Mouse (Mus musculus) G1E (cell line): Measurements from ENCODE around the gene Nfkb1. TPM values are rescaled to one million over a fixed set of nuclear protein-coding genes. Genes with fewer than 3 reads are reported as not detected.

Experiments used
- ATAC-seq: 2 replicates; pipeline ENCODE4 v1.8.0; 2016; ENCODE audit warnings: mild to moderate bottlenecking; ENCODE audit not compliant: insufficient number of reproducible peaks, poor library complexity, low FRiP score, severe bottlenecking; ENCODE audit errors: extremely low read depth
- DNase-seq: peaks from one replicate; pipeline ENCODE4 v3.0.0; 2012; ENCODE audit warnings: low spot score
- H3K27me3 ChIP-seq: 2 replicates; pipeline ENCODE4 v1.6.1; 2012; ENCODE audit warnings: mild to moderate bottlenecking, low read length, inconsistent platforms; ENCODE audit not compliant: insufficient read depth
- H3K36me3 ChIP-seq: replicated peaks from 2 replicates; pipeline ENCODE3; 2012; ENCODE audit warnings: mild to moderate bottlenecking, inconsistent platforms
- H3K4me1 ChIP-seq: 2 replicates; pipeline ENCODE4 v1.6.1; 2012; ENCODE audit warnings: low read depth, low read length, inconsistent platforms, mixed read lengths; ENCODE audit not compliant: insufficient read depth
- H3K4me3 ChIP-seq: 2 replicates; pipeline ENCODE4 v1.5.1; 2012; ENCODE audit warnings: low read depth, mild to moderate bottlenecking, inconsistent platforms, low read length, moderate library complexity, mixed read lengths
- H3K9me3 ChIP-seq: replicated peaks from 2 replicates; pipeline ENCODE4 v1.6.1; 2012; ENCODE audit warnings: inconsistent platforms
- CTCF ChIP-seq: IDR thresholded peaks from 2 replicates; pipeline ENCODE4 v1.5.1; 2012; ENCODE audit warnings: low read depth, low read length, inconsistent platforms, mixed read lengths
- GATA1 ChIP-seq: IDR thresholded peaks from 2 replicates; pipeline ENCODE4 v1.6.1; 2012; ENCODE audit warnings: borderline replicate concordance, low read length, inconsistent platforms, mixed read lengths
- GATA2 ChIP-seq: IDR thresholded peaks from 2 replicates; pipeline ENCODE4 v1.6.1; 2012; ENCODE audit warnings: low read depth, low read length, inconsistent platforms, borderline replicate concordance
- POLR2AphosphoS5 ChIP-seq: IDR thresholded peaks from 2 replicates; pipeline ENCODE4 v1.6.1; 2012; ENCODE audit warnings: low read depth, low read length, inconsistent platforms; ENCODE audit not compliant: insufficient replicate concordance
- TAL1 ChIP-seq: conservative IDR thresholded peaks from 2 replicates; pipeline ENCODE4 v1.6.1; 2012; ENCODE audit warnings: low read depth, low read length, inconsistent platforms, mixed read lengths
- polyA plus RNA-seq: library from polyadenylated mRNA; stranded (reverse); fragments of >175 nt; gene quantifications from 2 replicates; pipeline ENCODE4 v1.2.3, GENCODE M21; 2012
- total RNA-seq, 2 experiments: library from RNA; stranded (forward) in 1 of 2; stranded (reverse) in 1 of 2; fragments of 200-1000 nt in 1 of 2; fragments of >200 nt in 1 of 2; fragmentation: Nextera tagmentation in 1 of 2; gene quantifications; 2 replicates each; pipeline ENCODE4 v1.2.3; 2014 to 2017

Nfkb1 gene
- total and polyA plus RNA-seq, 3 experiments = 3.5 to 11.0 (median 3.8) TPM

DNA sequence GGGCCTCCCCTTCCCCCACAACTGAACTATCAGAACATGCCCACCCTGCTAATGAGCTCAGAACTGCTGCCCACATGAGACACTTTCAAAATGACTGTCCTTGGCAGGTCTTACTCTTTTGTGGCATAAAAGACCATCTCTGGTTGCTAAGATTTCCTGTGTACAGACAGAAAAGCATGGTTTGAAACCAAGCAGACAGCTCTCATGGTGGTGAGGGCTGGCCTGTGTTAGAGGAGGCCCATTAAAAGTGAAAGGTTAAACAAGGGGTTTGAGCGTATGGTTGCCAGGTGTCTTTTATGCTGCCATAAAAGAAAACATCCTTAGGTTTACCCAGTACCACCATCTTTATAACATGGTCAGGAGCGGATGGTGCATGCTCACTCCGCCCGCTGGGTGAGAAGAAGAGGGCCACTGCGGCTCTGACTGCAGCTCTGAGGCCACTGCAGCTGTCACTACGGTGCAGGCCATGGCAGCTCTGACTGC, 25.5 kb downstream of the Nfkb1 start:
- TF ChIP-seq GATA2 (no peak), TAL1 (no peak), POLR2AphosphoS5 (no peak), GATA1 (no peak), CTCF (no peak)
- Histone ChIP-seq H3K4me3 (no peak overlapping the region), H3K9me3 (no peaks in the 10 kb centered on the region; the same call in 1 of the 2 replicates), H3K4me1 (peaks cover 37% of the 10 kb centered on the region), H3K27me3 (no peaks in the 10 kb centered on the region), H3K36me3 (peaks cover 7% of the 10 kb centered on the region)
- DNase-seq (no peak), ATAC-seq (no peak)

DNA sequence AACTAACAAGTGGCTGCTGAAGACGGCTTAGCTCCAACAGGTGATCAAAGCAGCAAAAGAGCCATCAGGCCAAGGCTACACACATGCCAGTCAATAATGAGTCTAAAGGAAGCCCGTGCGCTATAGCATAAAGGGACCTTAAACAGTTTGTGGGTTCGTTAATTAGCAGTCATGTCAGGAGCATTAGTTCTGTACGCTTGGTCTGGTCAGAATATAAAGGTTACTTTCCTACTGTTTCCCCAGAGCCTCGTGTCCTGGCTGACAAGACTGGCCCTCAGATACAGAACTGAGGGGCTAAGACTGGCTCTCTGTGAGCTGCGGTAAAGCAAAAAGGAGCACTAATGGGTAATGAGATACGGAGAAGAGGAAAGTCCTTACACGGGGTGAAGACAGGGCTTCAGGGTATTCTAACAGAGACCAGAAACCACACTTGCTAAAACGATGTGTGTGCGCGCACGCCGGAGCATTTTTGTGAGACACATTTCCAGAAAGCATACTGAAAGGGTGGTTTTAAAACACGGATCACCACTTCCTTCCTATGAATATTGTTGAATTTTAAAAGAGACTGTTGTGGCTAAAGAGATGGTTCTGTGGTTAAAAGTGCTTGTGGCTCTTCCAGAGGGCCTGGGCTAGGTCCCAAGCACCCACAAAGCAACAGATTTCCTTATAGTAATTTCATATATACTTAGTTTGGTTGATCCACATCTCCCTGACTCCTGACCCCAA, 29.0 kb downstream of the Nfkb1 start:
- DNase-seq = no peak
- TF ChIP-seq POLR2AphosphoS5 (no peak), GATA1 (no peak)
- H3K27me3 ChIP-seq = no peaks in the 10 kb centered on the region
- H3K4me3 ChIP-seq = no peak overlapping the region
- ATAC-seq = no peak
- H3K9me3 ChIP-seq = no peaks in the 10 kb centered on the region
- H3K4me1 ChIP-seq = peaks cover 45% of the 10 kb centered on the region
- H3K36me3 ChIP-seq = peaks cover 6% of the 10 kb centered on the region

DNA sequence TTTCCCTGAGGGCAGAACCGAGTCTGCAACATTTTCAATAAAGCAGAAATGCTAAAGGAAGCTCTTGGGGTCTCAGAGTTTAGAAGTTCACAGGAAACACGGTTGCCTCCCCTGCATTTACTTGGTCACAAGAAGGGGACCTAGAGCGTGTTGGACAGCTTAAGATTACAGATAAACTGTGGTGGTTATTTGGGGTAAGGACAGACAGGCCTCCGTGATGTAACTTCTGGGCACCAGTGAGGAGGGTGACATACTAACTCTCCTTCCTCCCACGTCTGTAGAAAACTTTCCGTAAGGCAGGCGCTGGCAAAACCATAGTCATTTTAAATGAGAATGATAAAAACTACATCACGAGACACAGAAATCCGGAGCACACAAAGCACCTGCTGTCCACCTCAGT, 29.6 kb downstream of the Nfkb1 start:
- ATAC-seq = no peak
- peaks cover 6% of the 10 kb centered on the region for H3K36me3 ChIP-seq
- H3K9me3 ChIP-seq = no peaks in the 10 kb centered on the region
- no peak for DNase-seq
- TF ChIP-seq GATA2 (no peak), POLR2AphosphoS5 (no peak), GATA1 (no peak), CTCF (no peak), TAL1 (no peak)
- peaks cover 47% of the 10 kb centered on the region for H3K4me1 ChIP-seq
- no peaks in the 10 kb centered on the region for H3K27me3 ChIP-seq
- no peak overlapping the region for H3K4me3 ChIP-seq

DNA sequence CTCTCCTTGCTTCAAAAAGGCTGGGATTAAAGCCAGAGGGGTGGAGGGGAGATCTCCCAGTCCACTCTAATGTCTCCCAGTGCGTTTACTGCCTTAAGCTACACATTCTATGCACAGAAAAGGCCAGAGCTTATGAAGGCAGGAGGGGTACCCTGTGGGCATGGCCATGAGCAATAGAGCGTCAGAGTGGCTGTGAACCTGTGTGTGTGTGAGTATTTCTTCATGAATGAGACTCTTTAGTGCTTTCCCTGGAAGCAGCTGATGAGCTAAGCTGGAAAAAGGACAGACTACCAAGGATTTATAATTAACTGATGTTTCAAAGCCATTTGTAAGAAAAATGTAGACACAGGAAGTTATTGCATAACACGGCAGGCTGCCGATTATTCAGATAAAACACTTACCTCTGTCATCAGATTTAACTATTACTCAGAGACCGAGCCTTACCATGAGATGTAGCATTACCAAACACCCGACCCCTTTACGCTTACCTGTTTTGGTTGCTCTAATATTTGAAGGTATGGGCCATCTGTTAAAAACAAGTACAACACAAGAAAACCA, 32.7 kb downstream of the Nfkb1 start:
- H3K36me3 ChIP-seq = peaks cover 4% of the 10 kb centered on the region
- DNase-seq (no peak), ATAC-seq (no peak)
- H3K27me3 ChIP-seq = no peaks in the 10 kb centered on the region
- no peak for TF ChIP-seq CTCF
- TF ChIP-seq TAL1 = no peak
- TF ChIP-seq POLR2AphosphoS5 = no peak
- no peak for TF ChIP-seq GATA2
- peaks cover 54% of the 10 kb centered on the region for H3K4me1 ChIP-seq
- no peak overlapping the region for H3K4me3 ChIP-seq
- no peaks in the 10 kb centered on the region for H3K9me3 ChIP-seq

DNA sequence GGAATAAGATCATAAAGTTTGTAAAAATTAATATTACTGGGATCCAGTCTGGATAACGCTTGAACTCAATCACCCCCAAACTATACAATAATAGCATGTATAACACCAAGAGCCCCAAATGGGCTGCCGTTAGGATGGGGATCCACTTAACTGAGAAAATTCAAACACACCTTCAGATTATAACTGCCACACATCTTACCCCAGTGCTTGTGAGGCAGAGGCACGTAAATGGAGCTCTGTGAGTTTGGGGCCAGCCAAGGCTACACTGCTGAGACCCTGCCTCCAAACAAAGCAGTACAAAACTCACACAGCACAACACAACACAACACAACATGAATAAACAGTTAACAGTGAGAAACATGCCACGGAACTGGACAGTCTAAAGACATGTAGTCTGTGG, 35.2 kb downstream of the Nfkb1 start:
- ATAC-seq (no peak), DNase-seq (no peak)
- H3K4me1 ChIP-seq = peaks cover 57% of the 10 kb centered on the region
- no peak for TF ChIP-seq POLR2AphosphoS5
- TF ChIP-seq GATA2 = no peak
- no peak for TF ChIP-seq GATA1
- TF ChIP-seq TAL1 = no peak
- no peak for TF ChIP-seq CTCF
- H3K4me3 ChIP-seq = no peak overlapping the region
- H3K36me3 ChIP-seq = peaks cover 2% of the 10 kb centered on the region
- no peaks in the 10 kb centered on the region for H3K9me3 ChIP-seq
- H3K27me3 ChIP-seq = no peaks in the 10 kb centered on the region

DNA sequence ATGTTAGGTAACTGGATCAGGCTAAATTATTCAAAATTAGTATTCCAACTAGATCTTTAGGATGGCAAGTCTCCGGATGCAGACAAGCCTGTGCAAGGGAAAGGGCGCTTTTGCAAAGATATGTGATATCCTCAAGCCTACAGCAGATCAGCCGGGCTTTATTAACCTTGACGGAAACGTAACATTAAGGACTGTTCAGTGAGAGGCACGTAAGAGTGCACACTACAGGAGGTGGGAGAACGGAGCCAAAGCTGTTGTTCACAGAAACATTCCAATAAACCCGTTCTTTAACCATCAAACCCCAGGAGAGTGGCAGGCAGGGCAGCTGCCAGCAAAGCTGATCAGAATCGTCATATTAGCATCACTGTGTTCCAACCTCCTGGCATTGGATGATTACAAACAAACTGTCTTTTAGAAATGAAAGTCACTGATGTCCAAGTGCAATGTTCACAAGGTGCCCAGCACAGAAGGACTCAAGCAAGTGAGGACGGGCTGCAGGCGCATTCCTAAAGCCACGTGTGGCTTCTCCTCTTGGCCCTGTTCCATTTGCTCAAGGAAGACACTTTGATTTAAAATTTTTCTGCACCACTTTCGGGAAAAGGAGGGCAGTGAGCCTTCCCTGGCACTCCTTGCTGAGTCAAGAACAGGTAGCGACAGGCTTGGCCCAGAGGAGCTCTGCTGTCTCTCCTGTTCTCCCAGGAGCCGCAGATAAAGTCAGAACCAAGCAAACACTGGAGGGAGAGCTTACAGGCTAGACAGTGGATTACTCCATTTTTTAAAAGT, 40.4 kb downstream of the Nfkb1 start:
- H3K4me3 ChIP-seq = no peak overlapping the region
- H3K36me3 ChIP-seq = peaks cover 5% of the 10 kb centered on the region
- TF ChIP-seq CTCF = no peak
- TF ChIP-seq GATA2 = no peak
- no peak for TF ChIP-seq TAL1
- TF ChIP-seq GATA1 = no peak
- TF ChIP-seq POLR2AphosphoS5 = no peak
- ATAC-seq (no peak), DNase-seq (no peak)
- peaks cover 73% of the 10 kb centered on the region for H3K4me1 ChIP-seq
- H3K27me3 ChIP-seq = no peaks in the 10 kb centered on the region
- H3K9me3 ChIP-seq = no peaks in the 10 kb centered on the region
